Mouse (Mus musculus) heart, postnatal 14 days (tissue): ENCODE results near the gene Fam107b. TPM values are rescaled to one million over a fixed set of nuclear protein-coding genes. Genes with fewer than 3 reads are reported as not detected.

Source experiments
- DNase-seq, 2 experiments: peaks; one replicate each; pipeline ENCODE4 v3.0.0; 2021 to 2022
- intact Hi-C: fragments of 180-260 bp; cut with DNase I; formaldehyde crosslinking; loops from one replicate; pipeline ENCODE4 v1.15.1; 2025
- total RNA-seq, 2 experiments: library from RNA; stranded (reverse); gene quantifications; 2 replicates each; pipeline ENCODE4 v1.2.3; 2021

Gene Fam107b
- total RNA-seq, 2 experiments from 2014 or later: 10.2 to 14.1 TPM

DNA sequence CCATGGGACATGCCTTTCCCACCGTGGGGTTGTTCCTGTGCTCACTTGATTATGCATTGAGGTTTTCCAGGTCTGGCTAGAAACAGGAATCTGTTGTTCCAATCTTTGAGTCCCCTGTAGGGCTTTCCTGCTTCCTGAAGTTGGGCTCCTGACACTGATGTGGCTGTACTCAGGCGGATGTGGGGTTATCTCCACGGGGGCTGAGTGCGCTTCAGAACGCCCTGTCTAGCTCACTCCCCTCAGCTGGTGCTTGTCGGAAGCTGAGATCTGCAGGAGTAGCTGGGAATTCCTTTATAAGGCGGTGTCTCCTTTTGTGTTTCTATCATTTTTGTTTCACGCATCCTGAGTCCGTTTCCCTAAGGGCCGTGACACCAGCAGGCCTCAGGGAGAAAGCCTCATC lies 160.5 kb downstream of the Fam107b start:
- intact Hi-C loops: no loop called here

GRCm38 (mm10) chr2:3731316-3732015 lies 161.2 kb downstream of the Fam107b start:
- intact Hi-C loops: no loop called here
- DNase-seq: no peak

More for the DNA sequence above, 160.5 kb downstream of the Fam107b start:
- DNase-seq: no peak

- intact Hi-C loops: no loop called here
- no peak for DNase-seq
These were observed 167.8 kb downstream of the Fam107b start for GRCm38 (mm10) chr2:3737917-3738694.

DNA sequence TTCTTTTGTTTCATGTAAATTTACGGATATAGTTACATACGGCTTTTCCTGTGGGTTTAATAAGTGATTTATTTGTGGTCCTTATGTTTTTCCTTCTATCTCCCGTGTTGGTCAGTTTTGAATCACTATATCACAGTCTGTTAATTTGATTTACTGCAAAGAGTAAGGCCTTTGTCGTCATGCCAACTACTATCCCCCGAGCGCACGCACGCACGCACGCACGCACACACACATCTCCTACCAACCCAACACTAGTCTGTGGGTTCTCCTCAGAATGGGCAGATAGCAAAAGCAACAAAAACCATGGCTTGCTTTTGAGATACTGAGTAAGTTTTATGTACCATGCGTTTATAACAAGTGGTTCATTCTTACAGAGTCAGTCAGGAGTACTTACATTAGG lies 168.4 kb downstream of the Fam107b start:
- DNase-seq: no peak
- intact Hi-C loops: no loop called here

DNA sequence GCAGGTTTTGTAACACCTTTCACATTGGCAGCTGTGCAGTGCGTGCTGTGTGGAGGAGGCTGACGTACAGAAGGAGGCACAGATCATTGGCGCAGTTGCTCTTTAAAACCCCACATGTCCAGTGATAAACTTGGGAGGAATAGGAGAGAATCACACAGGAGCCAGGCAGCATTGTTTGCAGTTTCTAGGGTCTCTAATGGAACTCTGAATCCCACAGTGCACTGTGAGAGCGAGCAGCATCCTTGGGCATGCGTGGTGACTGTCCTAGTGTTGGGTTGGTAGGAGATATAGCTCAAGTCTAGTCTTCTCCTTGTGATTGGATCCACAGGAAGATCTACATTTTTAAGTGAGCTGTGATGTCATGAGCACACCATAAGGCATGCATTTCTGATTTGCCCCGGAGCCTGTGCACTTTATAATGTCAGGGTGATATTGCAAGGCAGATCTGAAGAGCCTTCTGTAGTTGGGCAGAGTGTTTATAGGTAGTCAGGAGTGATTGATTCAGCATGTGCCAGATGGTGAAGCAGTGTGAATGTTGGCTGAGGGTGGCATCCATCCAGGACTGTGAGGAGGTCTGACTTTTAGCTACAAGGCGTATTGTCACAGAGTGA lies 169.2 kb downstream of the Fam107b start:
- intact Hi-C loops: no loop called here
- no peak for DNase-seq

DNA sequence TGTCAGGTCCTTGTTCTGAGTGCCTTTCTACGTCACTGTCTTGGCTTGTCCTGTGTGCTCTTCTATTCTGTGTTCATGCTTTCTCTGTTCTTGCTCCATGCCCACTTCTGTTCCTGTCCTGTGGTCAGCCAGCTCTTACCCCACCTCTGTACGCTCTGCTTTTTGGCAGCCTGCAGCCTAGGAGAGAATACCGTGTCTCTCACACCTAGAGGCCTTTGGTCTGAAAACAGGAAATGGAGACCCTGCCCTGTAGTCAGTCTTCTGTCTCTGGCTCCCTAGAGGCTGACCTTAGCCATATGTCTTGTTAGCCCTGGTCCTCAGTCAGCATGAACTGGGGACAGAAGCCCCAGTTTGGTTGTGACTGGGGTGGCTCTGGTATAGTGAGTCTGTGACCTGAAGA lies 170.0 kb downstream of the Fam107b start:
- intact Hi-C loops: no loop called here
- DNase-seq: no peak

DNA sequence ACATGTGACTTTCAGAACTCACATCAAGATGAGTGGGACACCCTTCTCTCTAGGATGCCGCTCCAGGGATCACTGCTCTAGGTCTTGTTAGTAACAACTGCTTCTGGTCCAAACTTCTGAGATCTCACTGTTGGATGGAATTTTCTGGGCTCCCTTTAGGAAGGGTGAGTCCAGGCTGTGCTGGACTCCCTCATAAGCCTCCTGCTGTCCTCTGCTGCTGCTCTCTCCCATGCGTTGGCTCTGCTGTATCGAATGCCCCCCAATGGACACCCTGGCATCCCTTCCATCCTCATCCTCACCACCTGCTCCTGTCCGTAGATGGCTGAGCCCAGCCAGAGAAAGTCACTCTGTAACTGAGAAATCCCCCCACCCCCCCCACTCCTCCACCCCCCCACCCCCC lies 170.4 kb downstream of the Fam107b start:
- intact Hi-C loops: no loop called here
- DNase-seq: no peak

GRCm38 (mm10) chr2:3742519-3742918 lies 172.2 kb downstream of the Fam107b start:
- DNase-seq: no peak
- intact Hi-C loops: no loop called here

DNA sequence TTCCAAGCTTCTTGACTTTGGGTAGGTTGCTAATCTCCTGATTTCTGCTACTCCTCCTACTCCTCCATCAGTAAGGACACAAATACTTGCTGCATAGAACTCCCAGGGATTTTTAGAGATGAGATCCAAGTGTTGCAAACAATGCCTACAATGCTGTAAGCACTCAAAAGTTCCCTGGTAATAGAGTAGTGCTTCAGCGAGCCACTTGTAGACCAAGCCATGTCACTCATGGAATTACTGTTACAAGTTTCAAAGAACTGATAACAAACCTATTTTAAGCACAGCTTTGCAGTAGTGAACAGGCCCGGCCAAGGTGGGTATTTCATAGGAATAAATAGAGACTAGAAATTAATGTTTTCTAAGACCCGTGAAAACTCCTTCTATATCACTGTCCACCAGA lies 174.8 kb downstream of the Fam107b start:
- no peak for DNase-seq
- intact Hi-C loops: no loop called here

DNA sequence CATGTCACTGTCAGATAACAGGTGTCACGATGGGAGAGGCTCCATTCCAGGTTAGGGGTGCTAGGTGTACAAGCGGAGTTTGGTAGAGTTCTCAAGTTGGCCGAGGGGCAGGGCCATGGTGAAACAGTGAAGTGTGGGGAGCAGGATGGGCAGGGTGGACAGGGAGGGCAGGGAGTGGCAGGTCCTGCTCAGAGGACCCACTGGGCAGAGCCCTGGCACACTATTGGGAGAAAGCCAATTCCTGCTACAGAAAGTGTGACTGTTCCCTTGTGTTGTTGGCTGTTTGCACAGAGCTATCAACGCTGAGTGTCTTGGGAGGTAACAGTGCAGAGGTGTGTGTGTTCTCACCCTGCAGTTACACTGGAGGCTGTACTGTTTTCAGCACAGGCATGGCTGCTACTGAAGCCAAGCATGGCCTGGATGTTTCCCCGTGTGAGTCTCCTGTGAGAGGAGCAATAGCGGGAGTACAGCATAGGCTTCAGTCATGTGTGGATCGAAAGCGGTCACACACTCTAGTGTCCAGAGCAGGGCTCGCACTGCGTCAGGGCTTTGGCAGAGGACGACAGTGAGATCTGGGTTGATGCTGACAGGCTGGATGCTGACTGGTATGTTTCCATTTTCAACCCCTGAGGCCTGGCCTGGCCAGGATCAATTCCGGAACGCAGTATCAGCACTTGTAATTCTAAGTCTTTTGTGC lies 175.8 kb downstream of the Fam107b start:
- intact Hi-C loops: no loop called here
- DNase-seq: no peak

- intact Hi-C loops: no loop called here
- DNase-seq: no peak
These were observed 178.6 kb downstream of the Fam107b start for GRCm38 (mm10) chr2:3748714-3749503.

DNA sequence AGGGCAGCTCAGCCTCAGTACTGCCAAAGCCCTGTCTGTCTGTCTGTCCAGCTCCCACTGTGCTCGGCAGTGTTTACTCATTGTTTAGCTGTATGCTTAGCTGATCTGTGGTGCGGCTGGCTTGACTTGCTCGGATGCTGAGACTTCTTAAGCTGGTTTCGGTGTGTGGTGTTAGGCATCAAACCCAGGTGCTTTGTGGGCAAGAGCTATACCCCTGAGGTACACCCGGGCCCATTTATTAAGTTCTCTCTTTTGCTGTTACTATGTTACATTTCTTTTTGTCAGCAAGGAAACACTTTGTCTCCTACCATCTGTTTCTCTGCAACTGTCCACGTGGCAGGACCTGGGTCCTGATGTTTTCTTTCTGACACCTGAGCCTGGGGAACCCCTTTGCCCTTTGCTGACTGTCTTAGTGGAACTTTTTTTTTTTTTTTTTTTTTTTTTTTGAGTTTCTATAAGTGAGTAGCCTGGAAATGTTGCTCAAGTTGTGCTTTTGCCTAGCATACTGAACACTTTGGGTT lies 179.3 kb downstream of the Fam107b start:
- DNase-seq: no peak
- intact Hi-C loops: no loop called here

DNA sequence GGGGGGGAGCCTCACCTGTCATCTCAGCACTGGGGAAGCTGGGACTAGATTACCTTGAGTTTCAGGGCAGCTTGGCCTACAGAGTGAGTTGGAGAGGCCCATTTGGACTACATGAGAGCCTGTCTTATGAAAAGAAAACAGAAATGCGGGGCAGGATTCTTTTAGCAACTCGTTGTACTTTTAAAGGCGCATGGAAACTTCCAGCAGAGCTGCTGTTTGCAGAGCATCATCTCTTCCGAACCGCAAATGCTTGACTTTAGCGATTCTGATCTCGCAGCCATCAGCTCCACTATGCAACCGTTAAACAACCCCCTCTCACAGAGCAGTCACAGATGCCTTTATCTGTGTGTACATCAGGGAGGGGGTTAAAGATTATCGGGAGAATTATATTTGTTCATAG lies 179.8 kb downstream of the Fam107b start:
- intact Hi-C loops: no loop called here
- DNase-seq: no peak

- DNase-seq: no peak
- intact Hi-C loops: no loop called here
These were observed 182.1 kb downstream of the Fam107b start for GRCm38 (mm10) chr2:3752365-3752764.

DNA sequence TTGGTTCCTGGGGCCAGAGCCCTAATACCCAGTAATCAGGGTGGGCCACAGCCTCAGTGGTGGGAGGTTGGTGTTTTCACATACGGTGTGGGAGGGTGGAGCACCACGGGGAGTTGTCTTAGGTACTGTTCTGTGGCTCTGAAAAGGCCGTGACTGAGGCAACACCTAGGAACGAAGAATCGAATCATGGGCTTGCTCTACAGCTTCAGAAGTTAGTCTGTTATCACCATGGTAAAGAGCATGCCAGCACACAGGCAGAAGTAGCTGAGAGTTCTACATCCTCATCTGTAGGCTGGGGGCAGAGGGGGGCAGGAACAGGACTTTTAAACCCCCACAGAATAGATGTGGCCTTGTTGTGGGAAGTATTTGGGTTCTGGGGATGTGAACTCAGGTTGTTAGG lies 182.6 kb downstream of the Fam107b start:
- no peak for DNase-seq

DNA sequence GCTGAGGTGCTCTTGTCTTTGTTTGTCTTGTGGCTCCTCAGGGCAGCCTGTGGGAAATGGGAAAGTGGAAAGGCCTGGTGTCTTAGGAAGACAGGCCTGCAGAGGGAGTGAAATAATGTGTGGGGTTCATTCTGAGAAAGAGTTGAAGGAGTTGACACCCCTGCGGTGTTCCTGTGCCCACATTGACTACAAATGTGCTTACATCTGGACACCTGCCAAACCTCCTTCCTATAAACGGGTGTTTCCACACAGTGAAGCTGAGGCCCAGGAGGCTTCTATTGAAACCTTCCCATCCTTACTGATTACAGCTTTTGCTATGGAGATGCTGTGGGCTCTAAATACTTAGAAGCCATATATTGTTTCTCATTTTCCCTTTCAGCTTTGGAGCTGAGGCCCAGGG lies 183.5 kb downstream of the Fam107b start:
- intact Hi-C loops: no loop called here

More for the DNA sequence above, 182.6 kb downstream of the Fam107b start:
- intact Hi-C loops: no loop called here

DNA sequence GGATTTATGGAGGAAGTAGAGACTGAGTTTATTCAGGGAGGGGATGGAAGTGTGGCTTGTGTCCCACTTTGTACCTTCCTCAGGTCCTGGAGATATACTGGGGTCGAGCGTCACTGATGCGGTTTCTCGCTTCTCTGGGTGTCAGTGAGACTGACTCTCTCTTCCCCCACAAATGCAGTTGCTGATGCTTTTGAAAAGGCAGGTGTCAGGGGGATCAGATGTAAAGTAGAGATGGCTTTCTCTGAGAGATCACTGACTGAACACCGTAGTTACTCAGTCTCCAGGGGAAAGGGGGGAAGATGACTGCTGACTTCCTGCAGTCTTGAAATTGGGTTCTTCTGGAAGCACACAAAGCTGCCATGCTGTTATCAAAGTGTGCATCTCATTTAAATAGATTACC lies 185.6 kb downstream of the Fam107b start:
- intact Hi-C loops: no loop called here
- no peak for DNase-seq

More for the DNA sequence above, 183.5 kb downstream of the Fam107b start:
- DNase-seq: no peak

GRCm38 (mm10) chr2:3758406-3758805 lies 188.1 kb downstream of the Fam107b start:
- DNase-seq: no peak
- intact Hi-C loops: no loop called here

GRCm38 (mm10) chr2:3760234-3760836 lies 190.0 kb downstream of the Fam107b start:
- intact Hi-C loops: no loop called here
- DNase-seq: no peak

GRCm38 (mm10) chr2:3764136-3764535 lies 193.8 kb downstream of the Fam107b start:
- intact Hi-C loops: no loop called here
- DNase-seq: no peak
